Mouse (Mus musculus) forebrain, embryonic 13.5 days (tissue): ENCODE results near the gene Cyp4f13. TPM values are rescaled to one million over a fixed set of nuclear protein-coding genes. Genes with fewer than 3 reads are reported as not detected.

Experiments used
- ATAC-seq: fragments of 200-750 bp; cut with Nextera tagmentation; 2 replicates; pipeline ENCODE4 v1.8.0; 2017
- H3K27ac ChIP-seq: fragments of 300-500 bp; sonication (generic); 2 replicates; pipeline ENCODE4 v1.5.1; 2015; ENCODE audit warnings: inconsistent platforms, mild to moderate bottlenecking, moderate library complexity
- H3K27me3 ChIP-seq: fragments of 300-500 bp; sonication (generic); 2 replicates; pipeline ENCODE4 v1.6.1; 2015; ENCODE audit warnings: mild to moderate bottlenecking, inconsistent platforms
- H3K36me3 ChIP-seq: fragments of 300-500 bp; sonication (generic); 2 replicates; pipeline ENCODE4 v1.6.1; 2015; ENCODE audit warnings: mild to moderate bottlenecking, inconsistent platforms; ENCODE audit not compliant: poor library complexity, severe bottlenecking
- H3K4me1 ChIP-seq: fragments of 300-500 bp; sonication (generic); 2 replicates; pipeline ENCODE4 v1.6.1; 2015; ENCODE audit warnings: inconsistent platforms
- H3K4me2 ChIP-seq: fragments of 300-500 bp; sonication (generic); 2 replicates; pipeline ENCODE4 v1.6.1; 2015; ENCODE audit warnings: inconsistent platforms, mild to moderate bottlenecking, moderate library complexity
- H3K4me3 ChIP-seq: fragments of 300-500 bp; sonication (generic); 2 replicates; pipeline ENCODE4 v1.5.1; 2015; ENCODE audit warnings: mild to moderate bottlenecking, inconsistent platforms
- H3K9ac ChIP-seq: fragments of 300-500 bp; sonication (generic); 2 replicates; pipeline ENCODE4 v1.6.1; 2015; ENCODE audit warnings: mild to moderate bottlenecking, inconsistent platforms
- H3K9me3 ChIP-seq: fragments of 300-500 bp; sonication (generic); replicated peaks from 2 replicates; pipeline ENCODE4 v1.6.1; 2016; ENCODE audit warnings: inconsistent platforms
- WGBS: fragments of 180-500 bp; shearing (Covaris S2); methylation state at CpG from one replicate; pipeline ENCODE4 v1.1.7; 2015; 5-methylcytosine and 5-hydroxymethylcytosine counted together
- polyA plus RNA-seq: library from polyadenylated mRNA; unstranded; fragments of >200 nt; fragmentation: Nextera tagmentation; extraction: Ambion mirVana; gene quantifications from 2 replicates; pipeline ENCODE4 v1.2.1, GENCODE M21; 2015

The Cyp4f13 gene
- polyA plus RNA-seq, 1 experiment from 2014 or later: 6.0 TPM

DNA sequence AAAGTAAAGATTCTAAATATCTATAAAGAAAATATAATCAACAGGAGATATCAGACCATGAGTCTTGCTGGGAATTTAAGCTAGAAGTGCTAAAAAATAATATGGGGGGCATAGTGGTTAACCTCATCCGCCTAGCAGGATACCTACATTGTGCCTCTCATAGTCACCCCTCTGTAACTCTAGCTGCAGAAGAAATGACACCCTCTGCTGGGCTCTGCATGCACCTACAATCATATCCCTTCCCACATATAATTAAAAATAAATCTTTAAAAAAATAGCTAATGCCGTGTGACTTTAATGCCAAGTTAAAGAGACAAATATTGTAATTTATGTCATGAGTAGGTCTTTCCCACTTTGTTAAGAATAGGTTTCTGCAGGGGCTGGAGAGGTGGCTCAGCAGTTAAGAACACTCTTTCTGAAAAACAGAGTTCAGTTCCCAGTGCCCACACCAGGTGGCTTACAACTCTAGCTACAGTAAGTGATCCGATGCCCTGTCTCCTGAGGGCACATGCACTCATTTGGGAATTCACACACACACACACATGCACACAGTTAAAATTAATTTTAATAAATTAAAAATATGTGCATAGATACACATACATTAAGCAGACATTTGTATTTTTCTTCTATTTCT lies 2.7 kb downstream of the Cyp4f13 start:
- WGBS: 70% methylated on average over 3 of the region's 3 CpGs
- no peaks in the 10 kb centered on the region for H3K36me3 ChIP-seq

DNA sequence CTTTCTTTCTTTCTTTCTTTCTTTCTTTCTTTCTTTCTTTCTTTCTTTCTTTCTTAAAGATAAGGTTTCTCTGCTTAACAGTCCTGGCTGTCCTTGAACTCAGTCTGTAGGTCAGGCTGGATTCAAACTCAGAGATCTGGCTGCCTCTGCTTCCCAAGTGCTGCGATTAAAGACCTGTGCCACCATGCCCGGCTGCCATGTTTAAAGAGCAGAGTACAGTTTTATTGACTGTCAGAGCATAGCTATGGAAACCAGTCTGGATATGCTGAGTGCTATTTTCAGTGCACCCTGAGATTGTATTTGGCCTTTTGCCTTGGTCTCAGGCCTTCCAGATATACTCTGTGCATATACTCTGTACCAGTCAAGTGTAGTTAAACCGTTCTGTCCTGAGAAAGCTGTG lies 3.5 kb downstream of the Cyp4f13 start:
- no peak for ATAC-seq
- no peaks in the 10 kb centered on the region for H3K27me3 ChIP-seq
- no peak overlapping the region for H3K4me3 ChIP-seq
- H3K36me3 ChIP-seq: no peaks in the 10 kb centered on the region
- no peaks in the 10 kb centered on the region for H3K9me3 ChIP-seq
- H3K27ac ChIP-seq: no peak overlapping the region
- H3K4me2 ChIP-seq: no peak overlapping the region
- peaks cover 12% of the 10 kb centered on the region for H3K4me1 ChIP-seq
- no peak overlapping the region for H3K9ac ChIP-seq
- 87% methylated on average over 3 of the region's 3 CpGs for whole genome bisulfite sequencing

More for the DNA sequence above, 2.7 kb downstream of the Cyp4f13 start:
- Histone ChIP-seq H3K27ac (no peak overlapping the region), H3K4me3 (no peak overlapping the region), H3K4me1 (peaks cover 12% of the 10 kb centered on the region), H3K27me3 (no peaks in the 10 kb centered on the region), H3K4me2 (no peak overlapping the region), H3K9me3 (no peaks in the 10 kb centered on the region), H3K9ac (no peak overlapping the region)
- no peak for ATAC-seq

DNA sequence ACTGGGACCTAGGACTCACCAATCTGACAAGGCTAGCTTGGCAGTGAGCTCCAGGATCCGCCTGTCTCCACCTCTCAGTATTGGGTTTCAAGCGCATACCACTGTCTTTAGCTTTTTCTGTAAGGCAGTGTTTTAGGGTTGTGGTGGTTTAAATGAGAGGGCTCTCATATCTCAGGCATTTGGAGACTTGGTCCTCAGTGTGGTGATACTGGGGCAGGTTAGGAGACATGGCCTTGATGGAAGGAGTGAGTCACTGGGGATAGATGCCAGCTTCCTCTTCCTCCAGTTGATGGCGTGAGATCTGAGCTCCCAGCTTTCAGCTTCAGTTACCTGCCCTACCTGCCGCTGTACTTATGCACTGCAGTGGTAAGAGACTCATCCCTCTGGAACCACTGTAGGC lies 7.4 kb downstream of the Cyp4f13 start:
- H3K27me3 ChIP-seq: no peaks in the 10 kb centered on the region
- no peak overlapping the region for H3K9ac ChIP-seq
- 91% methylated on average over 4 of the region's 4 CpGs for WGBS
- no peaks in the 10 kb centered on the region for H3K4me1 ChIP-seq
- no peak overlapping the region for H3K4me3 ChIP-seq
- H3K4me2 ChIP-seq: no peak overlapping the region
- no peaks in the 10 kb centered on the region for H3K9me3 ChIP-seq
- H3K27ac ChIP-seq: no peak overlapping the region
- no peak for ATAC-seq
- H3K36me3 ChIP-seq: no peaks in the 10 kb centered on the region

DNA sequence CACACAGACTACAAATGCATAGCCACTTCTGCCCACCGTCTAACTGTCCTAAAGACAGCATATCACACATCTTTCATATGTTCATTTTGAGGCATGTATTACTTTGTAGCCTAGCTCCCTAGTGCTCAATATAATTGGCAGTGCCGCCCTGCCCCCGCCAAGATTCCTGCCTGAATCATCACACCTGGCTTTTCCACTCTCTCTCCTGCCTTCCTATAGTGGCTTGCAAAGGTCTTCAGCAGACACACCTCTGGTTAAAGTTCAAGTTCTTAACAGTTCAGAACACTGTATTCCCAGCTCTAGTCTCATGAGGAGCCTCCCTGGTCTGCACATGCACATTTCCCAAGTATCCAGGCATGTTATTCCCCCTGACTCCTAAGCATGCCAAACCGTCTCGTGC lies 19.4 kb downstream of the Cyp4f13 start:
- Histone ChIP-seq H3K36me3 (no peaks in the 10 kb centered on the region), H3K4me3 (no peak overlapping the region), H3K27me3 (peaks cover 25% of the 10 kb centered on the region; the same call in 1 of the 2 replicates), H3K4me2 (no peak overlapping the region), H3K9me3 (no peaks in the 10 kb centered on the region), H3K27ac (no peak overlapping the region), H3K4me1 (0 out of 2 replicates have a peak, but pooled peaks cover 3% of the 10 kb centered on the region), H3K9ac (no peak overlapping the region)
- 86% methylated on average over 5 of the region's 5 CpGs for WGBS
- no peak for ATAC-seq

DNA sequence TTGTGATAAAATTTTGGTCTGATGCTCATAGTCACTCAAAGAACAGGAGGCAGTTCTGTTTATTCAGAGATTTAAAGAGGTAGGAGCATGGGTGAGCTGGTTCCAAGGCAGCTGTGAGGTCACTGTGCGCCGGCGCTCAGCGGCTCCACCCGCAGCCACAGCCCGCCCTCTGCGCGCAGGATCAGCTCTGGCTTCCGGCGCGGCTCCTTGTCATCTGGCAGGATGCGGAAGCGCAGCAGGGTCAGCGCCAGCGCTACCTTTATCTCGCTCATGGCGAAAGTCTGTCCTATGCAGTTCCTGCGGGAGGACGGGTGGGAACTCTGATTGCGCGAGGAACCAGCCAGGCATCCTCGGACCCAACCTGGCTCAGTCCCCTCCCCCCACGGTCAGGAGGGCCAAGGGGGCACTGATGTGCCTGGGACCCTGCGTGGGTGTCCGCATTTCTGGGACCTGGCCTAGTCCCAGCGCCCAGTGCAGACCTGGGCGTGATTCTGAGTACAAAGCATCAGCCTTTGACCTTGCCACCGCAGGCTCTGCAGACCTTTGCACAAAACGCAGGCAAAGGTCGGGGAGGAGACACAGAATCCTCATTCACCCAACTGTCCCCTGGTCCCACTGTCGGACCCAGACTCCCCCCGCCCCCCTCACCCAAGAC lies 22.4 kb downstream of the Cyp4f13 start:
- H3K36me3 ChIP-seq: no peaks in the 10 kb centered on the region
- H3K4me3 ChIP-seq: peak overlapping the region; percentile 53
- peak overlapping the region; percentile 71 for H3K9ac ChIP-seq
- 0 out of 2 replicates have a peak, but pooled peaks cover 3% of the 10 kb centered on the region for H3K4me1 ChIP-seq
- 18% methylated on average over 32 of the region's 32 CpGs for WGBS
- 0 out of 2 replicates have a peak overlapping the region, but pooled peaks have one; percentile 54 for H3K27ac ChIP-seq
- peak; percentile 97 for ATAC-seq
- H3K27me3 ChIP-seq: peaks cover 23% of the 10 kb centered on the region; the same call in 1 of the 2 replicates
- no peaks in the 10 kb centered on the region for H3K9me3 ChIP-seq
- H3K4me2 ChIP-seq: peak overlapping the region; percentile 70

DNA sequence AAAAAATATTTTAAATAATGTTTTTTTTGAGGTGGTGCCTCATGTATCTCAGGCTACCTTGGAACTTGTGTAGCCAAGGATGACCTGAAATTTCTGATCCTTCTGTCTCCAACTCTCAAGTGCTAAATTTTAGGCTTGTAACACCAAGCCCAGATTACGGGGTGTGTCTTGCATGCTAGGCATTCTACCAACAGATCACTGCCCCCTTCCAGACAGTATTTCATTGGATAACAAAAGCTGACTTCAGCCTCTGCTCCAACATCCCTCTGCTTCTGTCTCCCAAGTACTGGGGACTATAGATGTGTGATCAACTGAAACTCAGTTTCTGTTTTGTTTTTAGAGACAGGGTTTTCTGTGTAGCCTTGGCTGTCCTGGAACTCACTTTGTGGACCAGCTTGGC lies 23.5 kb downstream of the Cyp4f13 start:
- no peak for ATAC-seq
- 94% methylated on average over 1 of the region's 1 CpGs for WGBS
- Histone ChIP-seq H3K4me3 (no peak overlapping the region), H3K9ac (no peak overlapping the region), H3K9me3 (no peaks in the 10 kb centered on the region), H3K36me3 (no peaks in the 10 kb centered on the region), H3K4me1 (0 out of 2 replicates have a peak, but pooled peaks cover 3% of the 10 kb centered on the region), H3K27me3 (peaks cover 16% of the 10 kb centered on the region; the same call in 1 of the 2 replicates), H3K4me2 (no peak overlapping the region), H3K27ac (no peak overlapping the region)

DNA sequence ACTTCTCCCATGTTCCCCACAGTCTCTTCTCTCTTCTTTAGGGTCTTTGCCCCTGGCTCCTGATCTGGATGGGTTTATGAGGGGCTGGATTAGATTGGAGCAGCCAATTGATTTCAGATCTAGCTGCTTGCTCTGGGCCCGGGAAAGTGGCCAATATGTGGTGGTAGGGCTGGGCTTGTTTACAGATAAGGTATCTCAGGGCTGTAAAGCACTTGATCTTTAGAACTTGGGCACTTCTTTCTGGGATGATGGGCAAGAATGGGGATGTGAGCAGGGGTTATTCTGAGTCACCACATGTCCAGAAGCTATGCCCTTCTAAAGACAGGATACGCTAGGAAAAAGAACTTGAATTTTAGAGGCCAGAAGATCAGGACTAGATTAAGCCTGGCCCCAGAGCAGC lies 28.1 kb downstream of the Cyp4f13 start:
- 80% methylated on average over 2 of the region's 2 CpGs for WGBS
- Histone ChIP-seq H3K9me3 (no peaks in the 10 kb centered on the region), H3K4me1 (no peaks in the 10 kb centered on the region), H3K36me3 (no peaks in the 10 kb centered on the region), H3K4me3 (no peak overlapping the region), H3K4me2 (no peak overlapping the region), H3K9ac (no peak overlapping the region), H3K27ac (no peak overlapping the region), H3K27me3 (no peaks in the 10 kb centered on the region; the same call in 1 of the 2 replicates)
- ATAC-seq: no peak

DNA sequence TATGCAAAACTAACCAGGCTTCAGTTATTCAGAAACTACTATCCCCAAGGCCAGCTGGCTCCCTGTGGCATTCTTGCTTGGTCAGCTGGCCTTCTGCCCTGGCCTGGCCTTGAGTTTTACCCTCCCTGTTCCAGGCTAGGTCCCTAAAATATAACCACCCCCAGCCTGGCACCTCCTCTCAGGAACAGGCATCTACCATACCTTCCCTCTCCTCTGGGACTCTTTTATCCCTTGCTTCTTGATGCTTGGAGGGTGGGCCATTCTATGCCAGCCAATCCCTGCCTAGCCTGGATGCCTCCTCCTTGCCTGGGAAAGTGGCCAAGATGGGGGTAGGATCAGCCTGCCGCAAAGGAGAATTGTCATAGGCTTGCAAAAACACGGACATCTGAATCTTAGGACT lies 30.1 kb downstream of the Cyp4f13 start, which contains the start of gene Cyp4f14:
Gene Cyp4f14, minus strand, starts transcription at position 212 of the 400 bp plus-strand sequence.
- Histone ChIP-seq H3K9me3 (no peaks in the 10 kb centered on the region), H3K4me2 (no peak within 1 kb of the TSS), H3K27me3 (no peaks in the 10 kb centered on the region; the same call in 1 of the 2 replicates), H3K27ac (no peak within 1 kb of the TSS), H3K4me3 (no peak within 1 kb of the TSS), H3K9ac (no peak within 1 kb of the TSS), H3K4me1 (no peaks in the 10 kb centered on the region), H3K36me3 (no peaks in the 10 kb centered on the region)
- ATAC-seq: no peak
- WGBS: 76% methylated on average over 2 of the region's 2 CpGs

DNA sequence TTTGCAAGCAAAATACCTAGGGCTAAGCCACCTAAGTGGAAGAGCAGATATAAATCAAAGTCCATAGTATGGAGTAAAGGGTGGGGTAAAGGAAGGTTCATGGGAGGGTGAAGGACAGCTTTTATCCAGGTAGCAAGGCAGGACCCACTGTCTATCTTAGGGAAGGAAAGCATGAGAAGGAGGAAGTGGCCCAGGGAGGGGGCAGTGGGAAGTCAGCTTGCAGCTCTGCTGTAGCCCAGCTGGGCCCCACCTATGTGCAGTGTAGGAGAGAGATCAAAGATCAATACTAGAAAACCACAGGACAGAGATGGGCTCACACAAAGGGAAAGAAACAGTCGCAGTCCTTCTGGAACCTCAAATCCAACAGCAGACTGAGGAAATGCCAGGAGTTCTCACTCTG lies 31.1 kb downstream of the Cyp4f13 start:
- H3K27me3 ChIP-seq: no peaks in the 10 kb centered on the region; the same call in 1 of the 2 replicates
- no peak for ATAC-seq
- no peaks in the 10 kb centered on the region for H3K36me3 ChIP-seq
- H3K4me2 ChIP-seq: no peak overlapping the region
- H3K4me3 ChIP-seq: no peak overlapping the region
- H3K9me3 ChIP-seq: no peaks in the 10 kb centered on the region
- 67% methylated on average over 1 of the region's 1 CpGs for WGBS
- H3K9ac ChIP-seq: no peak overlapping the region
- no peak overlapping the region for H3K27ac ChIP-seq
- H3K4me1 ChIP-seq: no peaks in the 10 kb centered on the region

DNA sequence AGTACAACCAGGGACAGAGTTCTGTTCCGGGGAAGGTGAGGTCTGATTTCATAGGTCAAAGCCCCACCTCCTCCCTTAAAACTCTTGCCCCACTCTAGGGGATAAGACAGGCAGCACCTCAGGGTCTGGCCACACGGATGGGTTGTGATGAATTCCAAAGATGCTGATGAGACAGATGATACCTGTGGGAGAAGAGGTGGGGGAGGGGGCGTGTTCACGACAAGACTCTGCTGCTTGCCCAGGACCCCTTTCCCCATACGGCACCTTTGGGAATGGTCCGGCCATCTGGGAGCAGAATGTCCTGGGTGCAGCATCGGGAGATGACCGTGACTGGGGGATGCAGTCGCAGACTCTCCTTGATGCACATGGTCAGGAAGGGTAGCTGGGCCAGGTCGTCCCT lies 41.0 kb downstream of the Cyp4f13 start:
- Histone ChIP-seq H3K4me2 (no peak overlapping the region), H3K27ac (no peak overlapping the region), H3K4me3 (no peak overlapping the region), H3K36me3 (no peaks in the 10 kb centered on the region), H3K4me1 (no peaks in the 10 kb centered on the region), H3K9me3 (no peaks in the 10 kb centered on the region), H3K9ac (no peak overlapping the region), H3K27me3 (peaks cover 11% of the 10 kb centered on the region)
- WGBS: 86% methylated on average over 10 of the region's 10 CpGs
- ATAC-seq: no peak

DNA sequence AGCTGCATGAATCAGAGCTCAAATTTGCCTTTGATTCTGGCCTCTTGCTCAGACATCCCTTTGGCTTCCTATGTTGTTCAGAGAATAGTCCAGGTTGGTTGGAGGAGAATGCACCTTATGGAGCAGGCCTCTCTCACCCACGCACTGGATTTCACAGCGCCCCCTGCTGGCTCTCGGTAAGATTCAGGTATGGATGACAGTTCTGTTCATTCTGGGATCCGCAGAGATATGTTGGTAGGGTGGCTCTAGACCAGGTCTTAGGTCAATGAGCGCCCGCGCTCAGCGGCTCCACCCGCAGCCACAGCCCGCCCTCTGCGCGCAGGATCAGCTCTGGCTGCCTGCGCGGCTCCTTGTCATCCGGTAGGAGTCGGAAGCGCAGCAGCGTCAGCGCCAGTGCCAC lies 42.0 kb downstream of the Cyp4f13 start:
- Histone ChIP-seq H3K36me3 (no peaks in the 10 kb centered on the region), H3K27ac (no peak overlapping the region), H3K4me2 (peak overlapping the region; percentile 44), H3K27me3 (peaks cover 11% of the 10 kb centered on the region), H3K4me1 (no peaks in the 10 kb centered on the region), H3K9ac (peak overlapping the region; percentile 41; the same call in 1 of the 2 replicates), H3K4me3 (peak overlapping the region; percentile 11; the same call in 1 of the 2 replicates), H3K9me3 (no peaks in the 10 kb centered on the region)
- WGBS: 17% methylated on average over 19 of the region's 19 CpGs
- ATAC-seq: no peak

DNA sequence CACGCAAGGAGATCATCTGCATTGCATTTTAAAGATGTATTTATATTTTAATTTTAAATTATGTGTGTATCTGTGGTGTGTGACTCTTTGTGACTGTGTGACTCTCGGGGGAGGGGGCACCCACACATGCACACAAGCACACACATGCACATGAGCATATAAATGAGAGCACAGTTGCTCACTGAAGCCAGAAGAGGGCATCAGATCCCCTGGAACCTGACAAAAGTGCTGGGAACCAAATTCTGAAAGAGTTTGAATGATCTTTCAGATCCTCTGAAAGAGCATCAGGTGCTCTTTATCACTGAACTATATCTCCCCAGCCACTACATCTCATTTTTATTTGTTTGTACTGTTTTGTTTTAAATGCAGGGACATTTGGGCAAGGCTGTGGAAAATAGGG lies 42.8 kb downstream of the Cyp4f13 start:
- WGBS: 60% methylated on average over 2 of the region's 2 CpGs
- Histone ChIP-seq H3K27ac (no peak overlapping the region), H3K4me2 (no peak overlapping the region), H3K36me3 (no peaks in the 10 kb centered on the region), H3K27me3 (peaks cover 11% of the 10 kb centered on the region), H3K4me1 (no peaks in the 10 kb centered on the region), H3K9me3 (no peaks in the 10 kb centered on the region), H3K4me3 (no peak overlapping the region), H3K9ac (no peak overlapping the region)
- ATAC-seq: no peak
